Mouse (Mus musculus) liver, embryonic 13.5 days (tissue): ENCODE measurements at regions not wholly inside any gene's neighbourhood (a gene's known extent, or its start where the extent isn't known, plus 50 kb on each side); places are given as distances from the start of the nearest gene placed in this dataset.

Experiments used
- ATAC-seq: fragments of 200-750 bp; cut with Nextera tagmentation; 2 replicates; pipeline ENCODE4 v1.8.0; 2017; ENCODE audit warnings: low read depth, mild to moderate bottlenecking, moderate number of reproducible peaks, moderate library complexity
- DNase-seq: peaks from one replicate; pipeline ENCODE4 v3.0.0; 2022
- H3K27ac ChIP-seq: fragments of 300-500 bp; sonication (generic); 2 replicates; pipeline ENCODE4 v1.5.1; 2015; ENCODE audit warnings: moderate library complexity, mild to moderate bottlenecking, inconsistent platforms
- H3K27me3 ChIP-seq: fragments of 300-500 bp; sonication (generic); 2 replicates; pipeline ENCODE4 v1.6.1; 2015; ENCODE audit warnings: mild to moderate bottlenecking, inconsistent platforms
- H3K36me3 ChIP-seq: fragments of 300-500 bp; sonication (generic); 2 replicates; pipeline ENCODE4 v1.6.1; 2015; ENCODE audit warnings: mild to moderate bottlenecking, inconsistent platforms
- H3K4me1 ChIP-seq: fragments of 300-500 bp; sonication (generic); replicated peaks from 2 replicates; pipeline ENCODE4 v1.6.1; 2015; ENCODE audit warnings: inconsistent platforms
- H3K4me2 ChIP-seq: fragments of 300-500 bp; sonication (generic); 2 replicates; pipeline ENCODE4 v1.6.1; 2015; ENCODE audit warnings: inconsistent platforms, mild to moderate bottlenecking, moderate library complexity
- H3K4me3 ChIP-seq: fragments of 300-500 bp; sonication (generic); replicated peaks from 2 replicates; pipeline ENCODE4 v1.5.1; 2015; ENCODE audit warnings: mild to moderate bottlenecking, inconsistent platforms
- H3K9ac ChIP-seq: fragments of 300-500 bp; sonication (generic); 2 replicates; pipeline ENCODE4 v1.6.1; 2015; ENCODE audit warnings: mild to moderate bottlenecking, inconsistent platforms
- H3K9me3 ChIP-seq: fragments of 300-500 bp; sonication (generic); replicated peaks from 2 replicates; pipeline ENCODE4 v1.6.1; 2016; ENCODE audit warnings: inconsistent platforms
- WGBS: fragments of 180-500 bp; shearing (Covaris S2); methylation state at CpG from one replicate; pipeline ENCODE4 v1.1.7; 2015; ENCODE audit not compliant: insufficient replicate concordance; 5-methylcytosine and 5-hydroxymethylcytosine counted together

GRCm38 (mm10) chr9:43489205-43489604, 178.6 kb downstream of the Trim29 start:
- Histone ChIP-seq H3K36me3 (no peaks in the 10 kb centered on the region), H3K27me3 (no peaks in the 10 kb centered on the region), H3K4me2 (no peak overlapping the region), H3K9me3 (no peaks in the 10 kb centered on the region), H3K4me3 (no peak overlapping the region), H3K4me1 (no peaks in the 10 kb centered on the region), H3K9ac (no peak overlapping the region), H3K27ac (no peak overlapping the region)
- ATAC-seq (no peak), DNase-seq (no peak)
- 42% methylated on average over 8 of the region's 8 CpGs for WGBS

GRCm38 (mm10) chr9:43491024-43491751, 180.5 kb downstream of the Trim29 start:
- WGBS = 44% methylated on average over 12 of the region's 12 CpGs
- DNase-seq (no peak), ATAC-seq (no peak)
- H3K27me3 ChIP-seq = no peaks in the 10 kb centered on the region
- H3K4me3 ChIP-seq = no peak overlapping the region
- H3K4me1 ChIP-seq = no peaks in the 10 kb centered on the region
- no peak overlapping the region for H3K4me2 ChIP-seq
- no peaks in the 10 kb centered on the region for H3K9me3 ChIP-seq
- no peak overlapping the region for H3K9ac ChIP-seq
- H3K36me3 ChIP-seq = no peaks in the 10 kb centered on the region
- H3K27ac ChIP-seq = no peak overlapping the region

GRCm38 (mm10) chr9:43492236-43493000, 181.8 kb downstream of the Trim29 start:
- DNase-seq = no peak
- 38% methylated on average over 7 of the region's 7 CpGs for WGBS

GRCm38 (mm10) chr9:43498596-43498995, 187.9 kb downstream of the Trim29 start:
- 77% methylated on average over 14 of the region's 14 CpGs for WGBS
- no peak overlapping the region for H3K9ac ChIP-seq
- ATAC-seq (no peak), DNase-seq (no peak)
- no peak overlapping the region for H3K4me3 ChIP-seq
- no peaks in the 10 kb centered on the region for H3K9me3 ChIP-seq
- no peak overlapping the region for H3K27ac ChIP-seq
- no peaks in the 10 kb centered on the region for H3K27me3 ChIP-seq
- H3K36me3 ChIP-seq = no peaks in the 10 kb centered on the region
- H3K4me2 ChIP-seq = no peak overlapping the region
- H3K4me1 ChIP-seq = no peaks in the 10 kb centered on the region

More at GRCm38 (mm10) chr9:43492236-43493000, 181.8 kb downstream of the Trim29 start:
- H3K27ac ChIP-seq = no peak overlapping the region
- no peaks in the 10 kb centered on the region for H3K9me3 ChIP-seq
- no peak for ATAC-seq
- no peak overlapping the region for H3K9ac ChIP-seq
- no peak overlapping the region for H3K4me3 ChIP-seq
- H3K27me3 ChIP-seq = no peaks in the 10 kb centered on the region
- H3K36me3 ChIP-seq = no peaks in the 10 kb centered on the region
- no peak overlapping the region for H3K4me2 ChIP-seq
- no peaks in the 10 kb centered on the region for H3K4me1 ChIP-seq

GRCm38 (mm10) chr9:43504270-43504932, 193.8 kb downstream of the Trim29 start:
- no peaks in the 10 kb centered on the region for H3K36me3 ChIP-seq
- H3K9me3 ChIP-seq = no peaks in the 10 kb centered on the region
- ATAC-seq (no peak), DNase-seq (no peak)
- no peaks in the 10 kb centered on the region for H3K4me1 ChIP-seq
- H3K4me2 ChIP-seq = no peak overlapping the region
- H3K4me3 ChIP-seq = no peak overlapping the region
- H3K27ac ChIP-seq = no peak overlapping the region
- no peak overlapping the region for H3K9ac ChIP-seq
- H3K27me3 ChIP-seq = no peaks in the 10 kb centered on the region
- WGBS = 26% methylated on average over 14 of the region's 14 CpGs

- Histone ChIP-seq H3K9ac (no peak overlapping the region), H3K27me3 (no peaks in the 10 kb centered on the region), H3K4me2 (no peak overlapping the region), H3K27ac (no peak overlapping the region), H3K36me3 (no peaks in the 10 kb centered on the region), H3K4me3 (no peak overlapping the region), H3K9me3 (no peaks in the 10 kb centered on the region), H3K4me1 (no peaks in the 10 kb centered on the region)
- WGBS = 54% methylated on average over 4 of the region's 4 CpGs
- DNase-seq = no peak
- no peak for ATAC-seq
Observed at GRCm38 (mm10) chr9:43505856-43506255, 195.2 kb downstream of the Trim29 start.

- Histone ChIP-seq H3K9ac (no peak overlapping the region), H3K36me3 (no peaks in the 10 kb centered on the region), H3K27me3 (no peaks in the 10 kb centered on the region), H3K4me2 (no peak overlapping the region), H3K4me3 (no peak overlapping the region), H3K4me1 (no peaks in the 10 kb centered on the region), H3K27ac (no peak overlapping the region), H3K9me3 (no peaks in the 10 kb centered on the region)
- WGBS = 39% methylated on average over 6 of the region's 6 CpGs
- DNase-seq = no peak
- ATAC-seq = no peak
Observed at GRCm38 (mm10) chr9:43506276-43506675, 195.6 kb downstream of the Trim29 start.

- Histone ChIP-seq H3K4me2 (no peak overlapping the region), H3K4me3 (no peak overlapping the region), H3K27ac (no peak overlapping the region), H3K4me1 (no peaks in the 10 kb centered on the region), H3K27me3 (no peaks in the 10 kb centered on the region), H3K9ac (no peak overlapping the region), H3K36me3 (no peaks in the 10 kb centered on the region), H3K9me3 (no peaks in the 10 kb centered on the region)
- DNase-seq (no peak), ATAC-seq (no peak)
- WGBS = 46% methylated on average over 6 of the region's 6 CpGs
Observed at GRCm38 (mm10) chr9:43512806-43513205, 202.2 kb downstream of the Trim29 start.

GRCm38 (mm10) chr9:43514731-43515458, 204.2 kb downstream of the Trim29 start:
- Histone ChIP-seq H3K4me2 (no peak overlapping the region), H3K27ac (no peak overlapping the region), H3K4me3 (no peak overlapping the region), H3K27me3 (no peaks in the 10 kb centered on the region), H3K4me1 (no peaks in the 10 kb centered on the region), H3K9ac (no peak overlapping the region), H3K9me3 (no peaks in the 10 kb centered on the region), H3K36me3 (no peaks in the 10 kb centered on the region)
- ATAC-seq (no peak), DNase-seq (no peak)
- WGBS = 65% methylated on average over 16 of the region's 16 CpGs

GRCm38 (mm10) chr9:43520931-43521330, 210.3 kb downstream of the Trim29 start:
- Histone ChIP-seq H3K9ac (no peak overlapping the region), H3K9me3 (no peaks in the 10 kb centered on the region), H3K27ac (no peak overlapping the region), H3K27me3 (no peaks in the 10 kb centered on the region), H3K4me1 (no peaks in the 10 kb centered on the region), H3K4me2 (no peak overlapping the region), H3K36me3 (no peaks in the 10 kb centered on the region), H3K4me3 (no peak overlapping the region)
- DNase-seq (no peak), ATAC-seq (no peak)
- WGBS = 63% methylated on average over 3 of the region's 3 CpGs

GRCm38 (mm10) chr9:43524947-43525565, 214.4 kb downstream of the Trim29 start:
- ATAC-seq (no peak), DNase-seq (no peak)
- Histone ChIP-seq H3K4me3 (no peak overlapping the region), H3K27ac (no peak overlapping the region), H3K9me3 (no peaks in the 10 kb centered on the region), H3K27me3 (no peaks in the 10 kb centered on the region), H3K36me3 (no peaks in the 10 kb centered on the region), H3K4me2 (no peak overlapping the region), H3K4me1 (no peaks in the 10 kb centered on the region), H3K9ac (no peak overlapping the region)
- WGBS = 52% methylated on average over 4 of the region's 4 CpGs
